Mouse (Mus musculus) embryonic facial prominence, embryonic 14.5 days (tissue): Measurements from ENCODE around the gene Tdg. TPM values are rescaled to one million over a fixed set of nuclear protein-coding genes. Genes with fewer than 3 reads are reported as not detected.

Source experiments
- ATAC-seq: fragments of 200-750 bp; cut with Nextera tagmentation; 2 replicates; pipeline ENCODE4 v1.8.0; 2017; ENCODE audit warnings: low read depth, moderate number of reproducible peaks, moderate TSS enrichment
- DNase-seq: peaks from one replicate; pipeline ENCODE4 v3.0.0-alpha.2; 2015; ENCODE audit warnings: low spot score
- H3K27ac ChIP-seq: fragments of 300-500 bp; sonication (generic); replicated peaks from 2 replicates; pipeline ENCODE4 v1.5.1; 2014; ENCODE audit warnings: low read depth, mild to moderate bottlenecking, low read length, moderate library complexity
- H3K27me3 ChIP-seq: fragments of 300-500 bp; sonication (generic); replicated peaks from 2 replicates; pipeline ENCODE4 v1.6.1; 2014; ENCODE audit warnings: low read length; ENCODE audit not compliant: control insufficient read depth, insufficient read depth
- H3K36me3 ChIP-seq: fragments of 300-500 bp; sonication (generic); 2 replicates; pipeline ENCODE4 v1.6.1; 2014; ENCODE audit warnings: low read length, mixed read lengths; ENCODE audit not compliant: control insufficient read depth, insufficient read depth
- H3K4me1 ChIP-seq: fragments of 300-500 bp; sonication (generic); 2 replicates; pipeline ENCODE4 v1.6.1; 2014; ENCODE audit warnings: antibody characterized with exemption, low read length; ENCODE audit not compliant: control insufficient read depth, insufficient read depth
- H3K4me2 ChIP-seq: fragments of 300-500 bp; sonication (generic); 2 replicates; pipeline ENCODE4 v1.6.1; 2014; ENCODE audit warnings: low read depth, mild to moderate bottlenecking, low read length, moderate library complexity, mixed read lengths
- H3K4me3 ChIP-seq: fragments of 300-500 bp; sonication (generic); 2 replicates; pipeline ENCODE4 v1.5.1; 2014; ENCODE audit warnings: low read depth, mild to moderate bottlenecking, low read length
- H3K9ac ChIP-seq: fragments of 300-500 bp; sonication (generic); 2 replicates; pipeline ENCODE4 v1.6.1; 2014; ENCODE audit warnings: low read depth, mild to moderate bottlenecking, low read length, moderate library complexity, mixed read lengths
- H3K9me3 ChIP-seq: fragments of 300-500 bp; sonication (generic); 2 replicates; pipeline ENCODE4 v1.6.1; 2016; ENCODE audit warnings: low read length; ENCODE audit not compliant: control insufficient read depth
- whole genome bisulfite sequencing: fragments of 180-500 bp; shearing (Covaris S2); extraction: QIAGEN DNeasy Blood & Tissue Kit; methylation state at CpG from one replicate; pipeline ENCODE4 v1.1.7; 2014; 5-methylcytosine and 5-hydroxymethylcytosine counted together
- polyA plus RNA-seq: library from polyadenylated mRNA; unstranded; fragments of >200 nt; fragmentation: Nextera tagmentation; extraction: Ambion mirVana; gene quantifications from 2 replicates; pipeline ENCODE4 v1.2.1, GENCODE M21; 2014

Tdg gene
- polyA plus RNA-seq, 1 experiment from 2014 or later: 103 TPM

DNA sequence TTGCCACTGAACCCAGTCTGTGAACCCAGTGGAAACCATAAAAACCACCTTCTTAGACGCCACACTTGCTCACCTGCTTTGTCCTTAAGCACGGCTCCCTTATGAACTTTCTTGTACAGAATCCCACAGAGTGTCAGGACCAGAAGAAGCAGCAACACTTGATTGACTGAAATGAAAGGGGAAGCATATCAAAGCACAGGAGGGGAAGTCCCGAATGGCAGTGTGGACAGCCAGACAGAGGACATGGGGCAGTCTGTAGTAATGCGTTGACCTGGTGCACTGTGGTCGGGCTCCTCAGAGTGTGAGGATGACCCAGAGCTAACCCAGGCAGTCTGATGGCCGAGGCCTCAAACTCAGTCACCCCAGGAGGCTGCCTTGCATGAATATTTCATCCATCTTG, 40.6 kb downstream of the Tdg start:
- no peaks in the 10 kb centered on the region for H3K27me3 ChIP-seq
- DNase-seq (no peak), ATAC-seq (no peak)
- 74% methylated on average over 6 of the region's 6 CpGs for WGBS
- no peaks in the 10 kb centered on the region for H3K9me3 ChIP-seq
- no peak overlapping the region for H3K4me2 ChIP-seq
- no peaks in the 10 kb centered on the region for H3K4me1 ChIP-seq
- H3K27ac ChIP-seq: no peak overlapping the region
- H3K4me3 ChIP-seq: no peak overlapping the region
- H3K9ac ChIP-seq: no peak overlapping the region
- H3K36me3 ChIP-seq: peaks cover 5% of the 10 kb centered on the region; the same call in 1 of the 2 replicates

DNA sequence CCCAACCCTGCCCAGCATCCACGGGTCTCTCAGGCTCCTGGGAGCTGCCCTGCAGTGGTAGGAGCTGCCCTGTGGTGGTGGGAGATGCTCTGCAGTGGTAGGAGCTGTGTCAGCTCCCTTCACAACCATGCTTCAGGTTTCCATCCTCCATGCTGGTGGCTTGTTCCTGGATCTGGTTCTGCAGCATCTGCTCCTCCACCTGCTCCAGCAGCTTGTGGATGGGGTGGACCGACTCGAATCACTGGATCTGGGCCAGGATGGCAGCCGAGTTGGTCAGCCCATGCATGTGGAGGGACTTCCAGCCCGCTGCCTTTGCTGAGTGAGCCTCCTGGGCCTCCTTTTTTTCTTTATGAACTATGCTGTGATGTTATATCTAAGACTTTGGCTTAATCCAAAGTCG, 47.3 kb downstream of the Tdg start:
- Histone ChIP-seq H3K27me3 (no peaks in the 10 kb centered on the region), H3K4me3 (no peak overlapping the region), H3K9ac (no peak overlapping the region), H3K4me2 (no peak overlapping the region), H3K27ac (no peak overlapping the region), H3K36me3 (no peaks in the 10 kb centered on the region), H3K9me3 (no peaks in the 10 kb centered on the region), H3K4me1 (no peaks in the 10 kb centered on the region)
- DNase-seq: no peak
- ATAC-seq: no peak
- 82% methylated on average over 6 of the region's 6 CpGs for WGBS

DNA sequence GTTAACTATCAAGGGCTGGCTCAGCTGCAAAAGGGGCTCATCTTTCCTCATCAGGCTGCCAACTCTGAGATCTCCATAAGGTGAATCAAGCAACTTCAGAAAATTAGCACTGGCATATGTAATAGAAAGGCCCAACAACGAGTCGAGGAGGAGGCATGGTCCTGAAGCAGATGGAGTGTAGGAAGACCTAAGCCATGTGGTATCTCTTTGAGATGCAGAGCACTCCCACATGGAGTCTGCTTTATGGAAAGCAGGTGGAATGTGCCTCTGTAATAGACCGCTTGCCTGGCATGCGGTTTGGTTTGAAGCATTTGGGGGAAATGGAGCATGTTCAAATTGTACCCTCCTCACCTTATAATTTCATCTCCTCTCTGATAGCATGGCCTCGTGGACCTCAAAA, 51.1 kb downstream of the Tdg start:
- 67% methylated on average over 5 of the region's 5 CpGs for WGBS
- no peak overlapping the region for H3K4me2 ChIP-seq
- DNase-seq: no peak
- H3K36me3 ChIP-seq: no peaks in the 10 kb centered on the region
- no peaks in the 10 kb centered on the region for H3K27me3 ChIP-seq
- no peak overlapping the region for H3K27ac ChIP-seq
- ATAC-seq: no peak
- H3K9me3 ChIP-seq: no peaks in the 10 kb centered on the region
- H3K4me1 ChIP-seq: no peaks in the 10 kb centered on the region
- H3K9ac ChIP-seq: no peak overlapping the region
- H3K4me3 ChIP-seq: no peak overlapping the region

DNA sequence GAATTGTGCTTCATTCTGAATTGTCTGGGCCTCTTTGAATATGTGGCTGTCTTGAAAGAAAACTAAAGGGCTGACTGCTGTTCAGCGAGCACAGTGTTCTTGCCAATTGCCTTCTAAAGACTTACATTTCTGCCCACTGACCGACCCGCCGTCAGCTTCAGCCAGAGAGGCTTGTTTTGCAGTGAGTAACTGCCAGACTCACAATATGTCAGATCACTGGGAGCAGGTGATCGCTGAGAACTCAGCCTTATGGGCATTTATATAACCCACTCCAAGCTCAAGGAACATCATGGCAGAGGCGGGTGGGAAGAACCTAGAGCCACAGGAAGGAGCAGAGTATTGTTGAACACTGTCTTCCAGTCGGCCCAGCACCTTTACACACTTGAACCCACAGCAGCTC, 52.0 kb downstream of the Tdg start:
- DNase-seq (no peak), ATAC-seq (no peak)
- 86% methylated on average over 7 of the region's 7 CpGs for WGBS
- Histone ChIP-seq H3K36me3 (no peaks in the 10 kb centered on the region), H3K4me2 (no peak overlapping the region), H3K4me1 (no peaks in the 10 kb centered on the region), H3K27ac (no peak overlapping the region), H3K9ac (no peak overlapping the region), H3K9me3 (no peaks in the 10 kb centered on the region), H3K27me3 (no peaks in the 10 kb centered on the region), H3K4me3 (no peak overlapping the region)

DNA sequence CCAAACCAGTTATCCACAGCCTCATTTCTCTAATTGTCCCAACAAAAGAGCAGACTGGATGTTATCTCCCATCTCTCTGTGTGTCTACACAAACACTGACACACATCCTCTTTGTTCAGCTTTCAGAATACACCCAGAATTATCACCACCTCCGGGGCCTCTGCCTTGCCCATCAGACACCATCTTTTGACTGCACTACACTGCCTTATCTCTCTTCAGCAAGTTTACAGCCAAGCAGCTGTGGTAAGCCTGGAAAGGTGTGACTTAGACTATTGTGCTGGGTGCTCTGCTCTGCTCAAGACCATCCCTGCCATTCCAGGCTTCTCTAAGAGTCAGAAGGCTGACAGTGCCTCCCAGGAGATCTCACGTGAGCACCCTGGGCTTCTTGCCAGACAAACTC, 55.8 kb downstream of the Tdg start:
- Histone ChIP-seq H3K27me3 (no peaks in the 10 kb centered on the region), H3K36me3 (no peaks in the 10 kb centered on the region), H3K9ac (no peak overlapping the region), H3K4me2 (no peak overlapping the region), H3K4me3 (no peak overlapping the region), H3K4me1 (peaks cover 9% of the 10 kb centered on the region; the same call in 1 of the 2 replicates), H3K27ac (no peak overlapping the region), H3K9me3 (no peaks in the 10 kb centered on the region)
- WGBS: 70% methylated on average over 2 of the region's 2 CpGs
- ATAC-seq (no peak), DNase-seq (no peak)

DNA sequence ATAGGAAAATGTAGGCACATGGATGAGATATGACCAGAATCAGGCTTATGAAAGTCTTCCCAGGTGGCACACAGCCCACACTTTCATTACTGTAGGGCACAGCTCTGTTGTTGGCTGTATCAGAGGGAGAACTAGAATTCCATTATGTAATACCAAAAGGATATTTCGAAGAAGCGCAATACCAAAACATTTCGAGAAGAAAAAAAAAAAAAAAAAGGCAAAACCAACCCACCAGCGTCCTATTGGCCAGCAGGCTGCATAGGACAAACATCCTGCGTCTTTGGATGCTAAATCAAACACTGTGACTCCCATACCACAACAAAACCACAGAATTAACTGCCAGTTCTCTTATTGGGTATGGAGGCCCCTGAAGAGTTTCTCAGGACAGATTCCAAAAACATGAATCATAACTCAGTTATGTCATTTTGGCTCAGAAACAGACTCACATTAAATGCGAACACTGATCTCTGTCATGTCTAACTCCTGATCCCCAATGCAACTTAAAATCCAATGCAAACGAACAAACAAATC, 60.1 kb downstream of the Tdg start:
- H3K4me1 ChIP-seq: peaks cover 19% of the 10 kb centered on the region
- no peaks in the 10 kb centered on the region for H3K36me3 ChIP-seq
- peak overlapping the region; percentile 40 for H3K4me3 ChIP-seq
- WGBS: 40% methylated on average over 7 of the region's 7 CpGs
- no peaks in the 10 kb centered on the region for H3K9me3 ChIP-seq
- peak overlapping the region; percentile 63 for H3K4me2 ChIP-seq
- no peaks in the 10 kb centered on the region for H3K27me3 ChIP-seq
- DNase-seq (peak; percentile 91), ATAC-seq (peak; percentile 73; the same call in 1 of the 2 replicates)
- peak overlapping the region; percentile 56 for H3K9ac ChIP-seq
- H3K27ac ChIP-seq: peak overlapping the region; percentile 96

DNA sequence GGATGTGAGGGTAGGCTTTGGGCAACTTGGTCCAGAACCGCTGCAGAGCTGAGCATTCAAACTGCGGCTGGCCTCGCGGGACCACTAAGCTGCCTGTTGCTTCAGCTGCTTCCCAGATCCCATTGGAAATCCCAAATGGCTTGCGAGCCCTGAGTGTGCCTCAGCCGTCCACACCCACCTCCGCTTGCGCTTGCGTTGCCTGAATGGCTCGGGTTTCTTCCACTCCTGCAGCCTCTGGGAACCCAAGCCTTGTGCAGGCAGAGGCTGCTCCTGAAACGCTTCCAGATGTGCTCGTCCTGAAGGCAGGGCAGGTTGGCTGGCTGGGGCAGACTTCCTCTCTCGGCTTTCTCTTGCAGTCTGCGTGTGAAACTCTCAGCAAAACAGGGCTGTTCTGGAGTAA, 60.9 kb downstream of the Tdg start, which contains the start of gene Glt8d2:
Glt8d2 (minus strand) TSS at position 157 of the 400 bp plus-strand sequence.
- H3K4me3 ChIP-seq: peak within 1 kb of the TSS; percentile 40
- H3K27me3 ChIP-seq: no peaks in the 10 kb centered on the region
- peak within 1 kb of the TSS; percentile 56 for H3K9ac ChIP-seq
- peak; percentile 95 for ATAC-seq
- H3K4me1 ChIP-seq: peaks cover 19% of the 10 kb centered on the region
- peak within 1 kb of the TSS; percentile 96 for H3K27ac ChIP-seq
- peak; percentile 97 for DNase-seq
- WGBS: 1% methylated on average over 14 of the region's 14 CpGs
- H3K9me3 ChIP-seq: no peaks in the 10 kb centered on the region
- H3K36me3 ChIP-seq: no peaks in the 10 kb centered on the region
- peak within 1 kb of the TSS; percentile 63 for H3K4me2 ChIP-seq

DNA sequence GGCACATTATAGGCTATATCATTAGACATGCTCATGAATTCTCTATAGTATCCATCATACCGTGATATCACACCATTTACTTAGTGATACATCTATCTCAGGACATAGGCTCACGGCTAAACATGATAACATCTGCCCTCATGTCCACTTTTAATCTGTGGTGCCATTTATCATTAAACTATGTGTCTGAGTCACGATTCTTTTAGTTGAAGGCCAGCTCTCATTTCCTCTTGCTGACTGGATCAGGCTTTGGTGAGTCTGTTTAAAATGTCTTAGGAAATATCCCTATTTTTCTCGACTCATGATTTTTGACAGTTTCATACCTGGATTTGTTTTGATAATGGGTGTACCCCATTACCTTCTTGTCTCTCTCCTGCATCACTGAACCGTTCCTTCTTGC, 66.3 kb downstream of the Tdg start, which contains the start of gene Hcfc2:
Hcfc2 (plus strand) TSS at position 205 of the 400 bp plus-strand sequence.
- no peak for DNase-seq
- no peak within 1 kb of the TSS for H3K4me2 ChIP-seq
- H3K9me3 ChIP-seq: no peaks in the 10 kb centered on the region
- ATAC-seq: no peak
- H3K27me3 ChIP-seq: no peaks in the 10 kb centered on the region
- peaks cover 21% of the 10 kb centered on the region for H3K4me1 ChIP-seq
- no peak within 1 kb of the TSS for H3K4me3 ChIP-seq
- 77% methylated on average over 5 of the region's 5 CpGs for WGBS
- H3K27ac ChIP-seq: no peak within 1 kb of the TSS
- H3K9ac ChIP-seq: no peak within 1 kb of the TSS
- H3K36me3 ChIP-seq: peaks cover under 1% of the 10 kb centered on the region; the same call in 1 of the 2 replicates

DNA sequence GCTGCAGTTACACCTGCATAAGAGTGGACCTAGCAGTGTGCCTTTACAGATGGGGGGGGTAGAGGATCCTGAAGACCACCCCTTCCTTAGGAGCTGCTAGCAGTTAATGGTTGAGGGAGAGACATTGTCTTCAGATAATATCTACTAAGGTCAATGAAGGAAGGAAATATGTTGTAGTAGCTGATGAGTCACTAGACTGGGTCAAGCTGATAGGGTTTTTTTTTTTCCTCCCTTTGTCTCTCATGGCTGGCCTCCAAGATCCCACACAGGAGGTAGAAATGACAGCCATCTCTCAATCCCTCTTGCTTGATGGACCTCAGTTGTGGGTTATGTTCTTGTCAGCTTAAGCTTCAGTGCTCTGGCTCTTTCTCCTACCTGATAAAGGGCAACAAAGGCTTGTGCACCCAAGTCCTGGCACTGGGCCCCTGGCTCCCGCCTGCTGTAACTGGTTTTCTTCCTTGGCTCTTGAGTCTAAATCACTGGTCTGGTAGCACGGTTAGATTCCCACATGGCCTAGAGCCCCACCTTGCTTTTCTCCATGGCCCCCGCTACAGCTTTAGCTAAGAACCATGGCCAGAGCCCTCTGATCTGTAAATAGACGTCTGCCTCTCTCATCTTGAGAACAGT, 66.9 kb downstream of the Tdg start:
- H3K4me3 ChIP-seq: no peak overlapping the region
- ATAC-seq (no peak), DNase-seq (no peak)
- H3K9me3 ChIP-seq: no peaks in the 10 kb centered on the region
- H3K27me3 ChIP-seq: no peaks in the 10 kb centered on the region
- H3K4me2 ChIP-seq: no peak overlapping the region
- no peak overlapping the region for H3K27ac ChIP-seq
- H3K36me3 ChIP-seq: peaks cover 6% of the 10 kb centered on the region
- WGBS: 72% methylated on average over 4 of the region's 4 CpGs
- H3K9ac ChIP-seq: no peak overlapping the region
- H3K4me1 ChIP-seq: peaks cover 15% of the 10 kb centered on the region
